Mouse (Mus musculus) erythroblast, embryonic 14.5 days (primary cell): ENCODE data around the gene Afdn.
"Not testable (repeated sequence)": the region's sequence is repeated elsewhere in the genome, so short reads cannot be mapped to it uniquely, and the experiment has no call there.

Experiments used
- GATA1 ChIP-seq: IDR thresholded peaks from 2 replicates; pipeline ENCODE4 v1.6.1; 2012; ENCODE audit warnings: low read length, inconsistent platforms, mixed read lengths
- TAL1 ChIP-seq: IDR thresholded peaks from 3 replicates; pipeline ENCODE4 v1.6.1; 2012; ENCODE audit warnings: low read length, inconsistent platforms, mixed read lengths

DNA sequence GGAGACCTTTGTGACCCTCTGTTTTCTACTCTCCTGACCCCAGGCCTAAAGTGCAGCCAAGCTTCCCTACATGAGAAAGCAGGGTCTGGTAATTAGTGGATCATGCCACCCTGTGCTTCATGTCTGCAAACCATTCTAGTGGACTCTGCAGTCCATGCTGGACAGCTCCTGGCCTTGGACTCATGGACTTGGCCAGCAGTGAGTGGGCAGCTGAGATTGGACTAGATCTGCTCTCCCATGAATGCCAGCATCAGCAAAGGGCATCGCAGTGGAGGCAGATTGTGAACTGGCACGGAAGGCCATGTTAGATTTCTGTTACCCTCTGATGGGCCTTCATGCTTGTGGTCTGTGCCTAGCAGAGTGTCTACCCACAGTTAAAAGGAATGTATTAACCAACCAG lies 175.0 kb downstream of the Afdn start:
- not testable (repeated sequence) for TF ChIP-seq GATA1, TAL1
